Mouse (Mus musculus) layer of hippocampus, postnatal 14 days (tissue): ENCODE results near the gene 3110082I17Rik. TPM values are rescaled to one million over a fixed set of nuclear protein-coding genes. Genes with fewer than 3 reads are reported as not detected.

Source experiments
- DNase-seq, 2 experiments: peaks; one replicate each; pipeline ENCODE4 v3.0.0; 2021 to 2022; ENCODE audit warnings: low spot score in 2 of 2, mixed read lengths in 1 of 2
- total RNA-seq, 2 experiments: library from RNA; stranded (reverse); gene quantifications; 2 replicates each; pipeline ENCODE4 v1.2.3; 2021

3110082I17Rik gene
- total RNA-seq, 2 experiments from 2014 or later = 14.6 to 14.7 TPM

GRCm38 (mm10) chr5:139330766-139331165, 129.6 kb downstream of the 3110082I17Rik start:
- DNase-seq = no peak

DNA sequence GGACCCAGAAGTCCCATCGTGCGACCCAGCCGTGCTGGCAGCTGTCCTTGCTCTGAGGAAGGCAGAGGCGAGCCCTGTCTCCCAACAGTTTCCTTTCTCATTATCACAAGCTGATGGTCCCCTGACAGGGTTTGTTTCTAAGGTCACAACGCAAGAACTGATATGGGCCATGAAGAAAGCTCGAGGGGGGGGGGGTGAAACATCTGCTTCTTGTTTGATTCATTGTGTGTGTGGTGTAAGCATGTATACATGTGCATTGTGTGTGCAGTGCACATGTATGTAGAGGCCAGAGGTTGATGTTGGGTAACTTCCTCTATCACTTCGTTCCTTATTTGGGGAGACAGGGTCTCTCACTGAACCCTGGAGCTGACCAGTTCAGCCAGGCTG, 132.7 kb downstream of the 3110082I17Rik start:
- DNase-seq = no peak

GRCm38 (mm10) chr5:139326986-139327633, 133.2 kb downstream of the 3110082I17Rik start:
- DNase-seq = no peak

GRCm38 (mm10) chr5:139326111-139326696, 134.1 kb downstream of the 3110082I17Rik start:
- no peak for DNase-seq

DNA sequence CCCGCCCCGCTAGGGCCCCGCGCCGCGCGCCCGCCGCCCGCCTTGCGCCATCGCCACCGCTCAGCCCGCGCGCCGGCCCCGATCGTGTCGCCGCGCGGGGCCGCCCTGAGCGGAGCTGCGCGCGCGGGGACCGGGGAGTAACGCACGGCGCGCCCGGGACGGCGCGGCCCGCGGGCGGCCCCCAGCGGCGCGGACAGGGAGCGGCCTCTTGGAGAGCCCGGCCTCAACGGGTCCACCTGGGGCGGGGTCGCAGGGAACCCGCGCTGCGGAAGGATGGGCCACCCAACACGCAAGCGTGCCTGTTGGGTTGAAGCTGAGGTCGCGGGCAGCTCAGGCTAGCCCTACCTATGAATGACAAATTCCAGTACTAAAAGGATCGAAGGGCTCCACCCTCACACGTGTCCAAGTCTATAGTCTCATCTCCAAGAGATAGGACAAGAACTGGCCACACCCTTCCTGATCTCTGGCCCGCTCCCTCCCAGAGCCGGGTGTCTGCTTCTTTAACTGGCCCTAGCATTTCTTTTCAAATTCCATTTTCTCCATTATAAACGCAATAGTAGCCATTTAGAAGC, 134.8 kb downstream of the 3110082I17Rik start, which contains the start of gene Adap1:
Adap1 (minus strand) TSS at position 228 of the 572 bp plus-strand sequence.
- peak; percentile 55 to 60 for DNase-seq

DNA sequence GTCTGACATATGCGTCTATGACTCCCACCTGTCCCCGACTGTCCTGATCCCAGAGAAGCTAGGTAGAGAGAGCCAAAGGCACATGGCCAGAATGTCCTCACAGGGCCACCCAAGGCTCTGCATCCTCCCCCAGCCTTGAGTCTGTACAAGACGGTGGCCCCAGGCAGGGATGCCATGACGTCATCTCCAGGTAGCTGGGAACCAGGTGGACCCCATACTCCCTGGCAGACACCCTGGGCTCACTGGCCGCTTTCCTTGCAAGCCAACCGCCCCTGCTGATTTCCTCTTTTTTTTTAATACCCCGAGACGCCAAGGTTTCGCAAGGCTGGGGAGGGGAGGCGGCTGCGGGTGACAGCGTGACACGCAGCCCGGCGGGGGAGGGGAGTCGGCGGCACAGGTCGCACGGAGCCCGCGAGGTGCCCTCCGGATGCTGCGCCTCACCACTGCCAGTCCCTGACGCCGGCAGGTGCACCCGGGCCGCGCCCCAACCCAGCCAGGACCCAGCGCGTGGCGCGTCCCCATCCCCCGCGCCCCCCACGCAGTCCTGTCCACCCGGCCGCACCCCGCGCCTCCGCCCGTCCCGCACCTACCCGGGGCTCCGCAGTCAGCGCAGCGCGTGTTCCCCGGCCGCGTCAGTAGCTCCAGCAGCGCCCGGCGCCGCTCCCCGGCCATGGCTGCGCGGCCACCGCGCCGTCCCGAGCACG, 135.5 kb downstream of the 3110082I17Rik start:
- peak in 1 of 2 experiments; percentile 42 for DNase-seq

- no peak for DNase-seq
Measured at GRCm38 (mm10) chr5:139324045-139324491, 136.3 kb downstream of the 3110082I17Rik start.

- no peak for DNase-seq
Measured at GRCm38 (mm10) chr5:139323260-139323924, 136.9 kb downstream of the 3110082I17Rik start.

GRCm38 (mm10) chr5:139321331-139321730, 139.0 kb downstream of the 3110082I17Rik start:
- no peak for DNase-seq

DNA sequence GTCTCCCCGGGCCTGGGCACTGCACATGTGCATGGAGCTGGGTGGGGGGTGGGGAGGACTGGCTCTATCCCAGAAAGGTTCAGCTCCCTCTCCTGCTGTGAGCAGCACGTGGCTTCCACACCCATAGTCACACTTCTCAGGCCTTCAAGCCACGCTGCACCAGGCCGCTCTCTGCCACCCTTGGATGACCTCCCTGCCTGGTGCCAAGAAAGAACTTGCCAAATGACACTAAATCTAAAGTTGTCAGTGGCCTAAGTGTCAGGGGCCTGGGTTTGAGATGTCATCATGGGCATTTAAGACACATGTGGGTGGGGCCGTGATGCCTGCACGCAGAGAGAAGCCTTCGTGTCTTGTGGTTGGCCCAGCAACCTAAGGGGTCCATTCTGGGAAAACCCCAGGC, 139.9 kb downstream of the 3110082I17Rik start:
- DNase-seq = no peak

DNA sequence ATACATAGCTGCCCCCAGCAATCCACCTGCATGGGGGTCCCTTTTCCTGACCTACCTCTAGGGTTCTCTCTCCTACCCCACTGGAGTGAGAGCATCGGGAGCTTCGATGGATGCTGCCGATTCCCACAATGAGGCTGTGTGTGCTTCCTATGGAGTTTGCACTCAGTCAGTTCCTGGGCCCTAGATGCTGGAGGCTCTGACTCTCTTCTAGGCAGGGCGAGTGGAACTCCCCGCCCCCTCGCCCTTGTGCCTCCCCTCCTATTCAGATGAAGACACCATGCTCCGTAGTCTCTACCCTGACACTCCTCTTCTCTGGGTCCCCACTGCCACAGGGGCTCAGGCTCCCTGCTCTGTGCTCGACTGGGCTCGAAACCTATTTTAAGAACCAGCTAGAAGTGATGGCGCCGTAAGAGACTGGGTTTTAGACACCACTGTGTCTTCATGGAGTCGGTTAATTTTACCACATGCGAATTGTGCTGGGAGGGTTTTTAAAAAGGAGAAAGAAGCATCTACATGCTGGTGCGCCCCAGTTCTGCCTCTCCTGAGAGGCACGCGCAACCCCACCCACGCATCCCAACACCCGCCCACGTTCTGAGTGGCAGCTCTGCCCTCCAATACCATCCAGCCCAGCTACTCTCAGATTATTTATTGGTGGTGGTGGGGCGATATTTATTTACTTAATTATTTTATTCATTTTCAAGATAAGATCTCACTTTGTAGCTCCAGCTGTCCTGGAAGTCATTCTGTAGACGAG, 142.4 kb downstream of the 3110082I17Rik start:
- DNase-seq = peak; percentile 46 to 57

DNA sequence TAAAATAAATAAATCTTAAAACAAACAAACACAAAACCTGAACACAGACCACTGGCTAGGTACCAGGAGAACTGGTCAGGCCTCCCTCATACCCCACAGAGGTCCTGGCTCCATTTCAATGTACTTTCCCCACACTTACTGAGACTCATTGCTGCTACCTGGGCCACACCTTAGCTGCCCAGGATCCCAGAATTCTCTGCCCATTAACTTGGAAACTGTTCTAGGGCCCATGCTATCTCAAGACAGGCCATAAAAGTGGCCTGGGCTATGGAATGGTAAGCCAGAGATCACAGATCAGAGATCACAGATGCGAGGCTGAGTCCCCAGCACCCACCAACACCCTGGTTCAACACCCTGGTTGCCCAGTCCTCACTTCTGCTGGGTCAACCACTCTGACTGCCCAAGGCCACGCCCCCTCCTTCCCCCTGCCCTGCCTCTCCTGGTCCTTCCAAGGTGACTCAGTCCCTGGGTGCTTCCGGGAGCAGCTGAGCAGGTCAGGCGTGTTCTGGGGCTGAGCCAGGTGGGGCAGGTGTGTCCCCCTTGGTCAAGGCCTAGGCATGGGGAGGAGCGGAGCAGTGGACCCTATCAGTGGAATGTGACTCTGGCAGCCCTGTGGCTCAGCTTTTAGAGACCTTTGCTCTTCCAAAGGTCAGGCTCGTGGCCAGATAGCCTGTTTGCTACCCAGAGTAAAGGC, 143.2 kb downstream of the 3110082I17Rik start:
- no peak for DNase-seq

GRCm38 (mm10) chr5:139314941-139315642, 145.2 kb downstream of the 3110082I17Rik start:
- DNase-seq = no peak

DNA sequence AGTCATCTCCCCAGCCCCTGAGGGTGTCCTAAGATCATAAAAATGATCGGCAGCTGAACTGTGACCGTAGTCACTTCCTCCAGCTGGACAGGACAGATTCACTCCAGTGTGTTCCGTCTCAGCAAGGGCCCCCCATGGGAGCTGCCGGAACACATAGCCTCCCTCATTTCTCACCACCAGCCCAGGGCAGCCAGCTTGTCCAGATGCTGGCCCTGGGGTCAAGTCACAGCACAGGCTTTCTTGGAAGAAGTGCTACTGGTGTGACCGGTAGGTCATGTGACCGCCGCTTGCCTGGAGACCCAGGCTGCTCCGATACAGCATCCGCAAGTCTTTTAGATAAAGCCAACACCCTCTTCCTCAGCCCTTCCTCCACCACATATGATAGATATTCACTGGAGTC, 146.8 kb downstream of the 3110082I17Rik start:
- DNase-seq = no peak

GRCm38 (mm10) chr5:139311822-139312221, 148.5 kb downstream of the 3110082I17Rik start:
- DNase-seq = no peak

GRCm38 (mm10) chr5:139310477-139310876, 149.8 kb downstream of the 3110082I17Rik start:
- DNase-seq = no peak

GRCm38 (mm10) chr5:139309946-139310345, 150.4 kb downstream of the 3110082I17Rik start:
- no peak for DNase-seq
